17 mouse cellular contexts compared by ENCODE assay signal in genomic region chr15:79066276-79066675, GRCm38 (mm10). TPM values are rescaled to one million over a fixed set of nuclear protein-coding genes. Genes with fewer than 3 reads are reported as not detected.
DNase-seq lines count a peak whose midpoint lies in the region; ATAC-seq and TF ChIP-seq lines count a peak whose summit lies in the region.
"Had no signal": no experiment of that assay in that cellular context is flagged by ENCODE, and none has a peak within 500 bp of the region (broad histone marks: within the 10 kb centered on the region; RNA-seq: fewer than 3 reads in every experiment).

No protein-coding gene starts in this region.

- intact Hi-C loops in heart, postnatal 14 days (cut with DNase I) = no loop called here

- no peaks in the 10 kb centered on the region for H3K36me3 ChIP-seq in heart, embryonic 10.5 days
- no peaks in the 10 kb centered on the region for H3K36me3 ChIP-seq in ES-Bruce4 (ENCODE audit: control insufficient read depth, insufficient read depth, low read length, poor library complexity, severe bottlenecking)
- H3K36me3 ChIP-seq: neural tube, embryonic 15.5 days had no signal

- H3K4me1 ChIP-seq in heart, embryonic 10.5 days = peaks cover 54% of the 10 kb centered on the region
- H3K4me1 ChIP-seq in ES-Bruce4 (ENCODE audit: control insufficient read depth, insufficient read depth, low read length) = peaks cover 6% of the 10 kb centered on the region

- H3K27me3 ChIP-seq in heart, embryonic 10.5 days (ENCODE audit: insufficient read depth, poor library complexity, severe bottlenecking) = no peaks in the 10 kb centered on the region; the same call in 1 of the 2 replicates
- H3K27me3 ChIP-seq in ES-Bruce4 (ENCODE audit: control insufficient read depth, insufficient read depth, low read length, poor library complexity, severe bottlenecking) = no peaks in the 10 kb centered on the region
- H3K27me3 ChIP-seq: Patski had no signal

- H3K4me3 ChIP-seq in heart, embryonic 10.5 days = no peak overlapping the region
- no peak overlapping the region for H3K4me3 ChIP-seq in ES-Bruce4 (ENCODE audit: low read depth, low read length)
- H3K4me3 ChIP-seq: neural tube, embryonic 15.5 days had no signal

- H3K9ac ChIP-seq in ES-Bruce4 (ENCODE audit: low read depth, poor library complexity, severe bottlenecking) = no peak overlapping the region
- H3K9ac ChIP-seq: neural tube, embryonic 15.5 days had no signal

- DNase-seq in heart, embryonic 10.5 days (ENCODE audit: low spot score) = no peak
- DNase-seq in heart, postnatal 14 days = no peak
- DNase-seq in embryo, embryonic 10.5 days (ENCODE audit: low spot score) = peak; percentile 45
- DNase-seq in kidney, postnatal 36 days = peak; percentile 47 to 53
- no peak for DNase-seq in adrenal gland, postnatal 14 days
- no peak for DNase-seq in layer of hippocampus, postnatal 25 days (ENCODE audit: extremely low spot score in 1 of 2, low spot score in 1 of 2)
- DNase-seq: adrenal gland, adult 2 months; heart, postnatal 36 days; layer of hippocampus, adult 9-11 months; thymus, postnatal 25 days had no signal

- TF ChIP-seq CTCF in ES-Bruce4 (IDR thresholded peaks at IDR 0.05; ENCODE audit: low read depth, low read length) = no peak

- ATAC-seq in erythroid progenitor cell, adult 5-6 weeks (replicated peaks; ENCODE audit: low FRiP score, poor library complexity, severe bottlenecking) = no peak
- ATAC-seq: inflammation-experienced regulatory T-cells, adult 6 months; Patski had no signal

- H3K9me3 ChIP-seq in heart, embryonic 10.5 days = no peaks in the 10 kb centered on the region
- H3K9me3 ChIP-seq in ES-Bruce4 (replicated peaks; ENCODE audit: control insufficient read depth, insufficient read depth, low read length, poor library complexity, severe bottlenecking) = no peaks in the 10 kb centered on the region
- H3K9me3 ChIP-seq: neural tube, embryonic 15.5 days had no signal

- TF ChIP-seq POLR2A in ES-Bruce4 (IDR thresholded peaks at IDR 0.05; ENCODE audit: insufficient read depth, low read length) = no peak

- H3K27ac ChIP-seq in heart, embryonic 10.5 days = peak overlapping the region; percentile 56; the same call in 1 of the 2 replicates
- peak overlapping the region; percentile 67; the same call in 1 of the 2 replicates for H3K27ac ChIP-seq in ES-Bruce4 (ENCODE audit: insufficient read depth, low read length)
- H3K27ac ChIP-seq: neural tube, embryonic 15.5 days had no signal

- 58% methylated on average over 2 of the region's 2 CpGs for WGBS in heart, embryonic 10.5 days

- TF ChIP-seq EP300 in ES-Bruce4 (IDR thresholded peaks at IDR 0.05; ENCODE audit: insufficient read depth, low read depth, low read length) = no peak

RNA-seq across cellular contexts. Expression of gene Ankrd54, which starts 3.6 kb away (rescaled TPM):
- 34.8 and 48.7 TPM in 2 replicates for polyA plus RNA-seq in heart, embryonic 10.5 days (2016; fragmentation: Nextera tagmentation; extraction: Ambion mirVana)
- 1 to 10 TPM; 8.7 to 9.4 TPM for total RNA-seq in heart, postnatal 14 days (2021)
- 16.6 and 18.2 TPM in 2 replicates for polyA plus RNA-seq in ES-Bruce4 (2011; ENCODE audit: insufficient read depth, insufficient read length, low read depth, missing spikeins)
- 64.9 and 75.0 TPM in 2 replicates for total RNA-seq in erythroid progenitor cell, adult 5-6 weeks (2015; ENCODE audit: low replicate concordance)
- 37.3 and 66.5 TPM in 2 replicates for total RNA-seq in erythroid progenitor cell, adult 5-6 weeks (2017; ENCODE audit: low replicate concordance)
- total RNA-seq in adrenal gland, postnatal 14 days (2021) = 23.3 and 24.1 TPM in 2 replicates
- total RNA-seq in layer of hippocampus, postnatal 25 days (2021) = 10 to 100 TPM; 17.2 to 17.3 TPM

RNA-seq across cellular contexts. Expression of gene Eif3l, which starts 8.7 kb away (rescaled TPM):
- polyA plus RNA-seq in heart, embryonic 10.5 days (2016; fragmentation: Nextera tagmentation; extraction: Ambion mirVana) = 201 and 226 TPM in 2 replicates
- total RNA-seq in heart, postnatal 14 days (2021) = 10 to 100 TPM; 73.8 to 81.1 TPM
- polyA plus RNA-seq in ES-Bruce4 (2011; ENCODE audit: insufficient read depth, insufficient read length, low read depth, missing spikeins) = 598 and 608 TPM in 2 replicates
- total RNA-seq in erythroid progenitor cell, adult 5-6 weeks (2015; ENCODE audit: low replicate concordance) = 50.1 and 69.2 TPM in 2 replicates
- total RNA-seq in erythroid progenitor cell, adult 5-6 weeks (2017; ENCODE audit: low replicate concordance) = 47.1 and 47.9 TPM in 2 replicates
- 171 and 177 TPM in 2 replicates for total RNA-seq in adrenal gland, postnatal 14 days (2021)
- total RNA-seq in layer of hippocampus, postnatal 25 days (2021) = 10 to 100 TPM; 71.9 to 74.9 TPM

RNA-seq across cellular contexts. Expression of gene Galr3, which starts 24.6 kb away (rescaled TPM):
- 0.26 TPM in 1 of 2 replicates, not detected in the other for polyA plus RNA-seq in heart, embryonic 10.5 days (2016; fragmentation: Nextera tagmentation; extraction: Ambion mirVana)
- not detected for total RNA-seq in heart, postnatal 14 days (2021)
- not detected in 2 replicates for polyA plus RNA-seq in ES-Bruce4 (2011; ENCODE audit: insufficient read depth, insufficient read length, low read depth, missing spikeins)
- not detected in 2 replicates for total RNA-seq in erythroid progenitor cell, adult 5-6 weeks (2015; ENCODE audit: low replicate concordance)
- not detected in 2 replicates for total RNA-seq in erythroid progenitor cell, adult 5-6 weeks (2017; ENCODE audit: low replicate concordance)
- 0.41 and 0.78 TPM in 2 replicates for total RNA-seq in adrenal gland, postnatal 14 days (2021)
- not detected for total RNA-seq in layer of hippocampus, postnatal 25 days (2021)
- total RNA-seq: gastrocnemius, adult 18-20 months; heart, adult 8-10 months; heart, postnatal 36 days had no signal
- polyA plus RNA-seq: inflammation-experienced regulatory T-cells, adult 6 months had no signal

RNA-seq across cellular contexts. Expression of gene H1f0, which starts 38.0 kb away (rescaled TPM):
- polyA plus RNA-seq in heart, embryonic 10.5 days (2016; fragmentation: Nextera tagmentation; extraction: Ambion mirVana) = 195 and 250 TPM in 2 replicates
- 100 to 1,000 TPM; 104 to 128 TPM for total RNA-seq in heart, postnatal 14 days (2021)
- 59.8 TPM in 2 replicates for polyA plus RNA-seq in ES-Bruce4 (2011; ENCODE audit: insufficient read depth, insufficient read length, low read depth, missing spikeins)
- 13.7 and 21.4 TPM in 2 replicates for total RNA-seq in erythroid progenitor cell, adult 5-6 weeks (2015; ENCODE audit: low replicate concordance)
- total RNA-seq in erythroid progenitor cell, adult 5-6 weeks (2017; ENCODE audit: low replicate concordance) = 16.7 and 19.7 TPM in 2 replicates
- 162 and 178 TPM in 2 replicates for total RNA-seq in adrenal gland, postnatal 14 days (2021)
- total RNA-seq in layer of hippocampus, postnatal 25 days (2021) = 100 to 1,000 TPM; 101 to 108 TPM

RNA-seq across cellular contexts. Expression of gene Micall1, which starts 42.4 kb away (rescaled TPM):
- 13.1 and 14.5 TPM in 2 replicates for polyA plus RNA-seq in heart, embryonic 10.5 days (2016; fragmentation: Nextera tagmentation; extraction: Ambion mirVana)
- total RNA-seq in heart, postnatal 14 days (2021) = 10 to 100 TPM; 61.2 to 64.9 TPM
- polyA plus RNA-seq in ES-Bruce4 (2011; ENCODE audit: insufficient read depth, insufficient read length, low read depth, missing spikeins) = 12.4 and 13.4 TPM in 2 replicates
- 0.72 TPM in 1 of 2 replicates, not detected in the other for total RNA-seq in erythroid progenitor cell, adult 5-6 weeks (2015; ENCODE audit: low replicate concordance)
- 1.7 and 4.1 TPM in 2 replicates for total RNA-seq in erythroid progenitor cell, adult 5-6 weeks (2017; ENCODE audit: low replicate concordance)
- total RNA-seq in adrenal gland, postnatal 14 days (2021) = 34.3 and 41.0 TPM in 2 replicates
- 10 to 100 TPM; 34.3 to 41.6 TPM for total RNA-seq in layer of hippocampus, postnatal 25 days (2021)

Comparison
In these comparisons a context has a peak if more than half of its experiments do, and no peak if none do; other contexts are left out.
1. DNase-seq: peak in embryo, embryonic 10.5 days (single experiment) and kidney, postnatal 36 days (2 of 2); none in heart, embryonic 10.5 days (single experiment), heart, postnatal 14 days (0 of 2), adrenal gland, postnatal 14 days (single experiment) and layer of hippocampus, postnatal 25 days (0 of 2).